Mouse (Mus musculus): ENCODE data around the gene Osbpl3.

DNA sequence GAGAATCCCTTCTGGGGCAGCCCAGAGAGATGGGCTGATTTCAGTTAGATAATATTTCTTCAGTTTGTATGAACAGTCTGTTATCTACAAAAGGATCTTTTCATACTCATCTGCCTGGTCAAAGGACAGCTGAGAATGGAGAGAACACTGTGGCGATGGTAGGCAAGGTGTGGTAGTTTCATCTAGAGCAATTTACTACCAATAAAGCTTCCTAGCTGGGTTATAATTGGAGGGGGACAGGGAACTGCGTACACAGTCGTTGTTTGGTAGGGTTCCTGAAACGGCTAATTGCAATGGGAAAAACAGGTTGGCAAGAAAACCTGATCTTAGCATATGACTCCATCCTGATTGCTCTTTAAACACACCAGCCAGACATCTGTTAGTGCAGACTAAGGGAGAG, 182.1 kb downstream of the Osbpl3 start:
- TF ChIP-seq GATA1 (IDR thresholded peaks at IDR 0.05; ENCODE audit: low read length) (no peak), TAL1 (IDR thresholded peaks at IDR 0.05; ENCODE audit: low read length) (no peak)
